Mouse (Mus musculus) lung, postnatal 0 days (tissue): ENCODE measurements around the gene Aldh4a1. TPM values are rescaled to one million over a fixed set of nuclear protein-coding genes. Genes with fewer than 3 reads are reported as not detected.

Experiments
- ATAC-seq: fragments of 200-750 bp; cut with Nextera tagmentation; 2 replicates; pipeline ENCODE4 v1.8.0; 2017; ENCODE audit warnings: moderate library complexity
- DNase-seq: peaks from one replicate; pipeline ENCODE4 v3.0.0-alpha.2; 2016; ENCODE audit warnings: low spot score
- H3K27ac ChIP-seq: fragments of 300-500 bp; sonication (generic); 2 replicates; pipeline ENCODE4 v1.5.1; 2014; ENCODE audit warnings: antibody characterized with exemption, mild to moderate bottlenecking, low read length, mixed read lengths
- H3K27me3 ChIP-seq: fragments of 300-500 bp; sonication (generic); replicated peaks from 2 replicates; pipeline ENCODE4 v1.6.1; 2014; ENCODE audit warnings: low read length, mixed read lengths; ENCODE audit not compliant: insufficient read depth
- H3K36me3 ChIP-seq: fragments of 300-500 bp; sonication (generic); 2 replicates; pipeline ENCODE4 v1.6.1; 2014; ENCODE audit warnings: low read length, mixed read lengths; ENCODE audit not compliant: insufficient read depth
- H3K4me1 ChIP-seq: fragments of 300-500 bp; sonication (generic); 2 replicates; pipeline ENCODE4 v1.6.1; 2014; ENCODE audit warnings: antibody characterized with exemption, low read depth, low read length, mixed read lengths; ENCODE audit not compliant: insufficient read depth
- H3K4me2 ChIP-seq: fragments of 300-500 bp; sonication (generic); replicated peaks from 2 replicates; pipeline ENCODE4 v1.6.1; 2014; ENCODE audit warnings: low read depth, mild to moderate bottlenecking, low read length, moderate library complexity, mixed read lengths
- H3K4me3 ChIP-seq: fragments of 300-500 bp; sonication (generic); 2 replicates; pipeline ENCODE4 v1.5.1; 2014; ENCODE audit warnings: low read depth, low read length
- H3K9ac ChIP-seq: fragments of 300-500 bp; sonication (generic); replicated peaks from 2 replicates; pipeline ENCODE4 v1.6.1; 2014; ENCODE audit warnings: low read depth, mild to moderate bottlenecking
- H3K9me3 ChIP-seq: fragments of 300-500 bp; sonication (generic); 2 replicates; pipeline ENCODE4 v1.6.1; 2016; ENCODE audit warnings: low read length, mixed read lengths
- CTCF ChIP-seq: IDR thresholded peaks from 2 replicates; pipeline ENCODE4 v1.5.1; 2016; ENCODE audit warnings: antibody characterized with exemption, mild to moderate bottlenecking
- EP300 ChIP-seq: IDR thresholded peaks from 2 replicates; pipeline ENCODE4 v1.6.1; 2016; ENCODE audit warnings: antibody characterized with exemption, mild to moderate bottlenecking, control low read depth
- WGBS: fragments of 180-500 bp; shearing (Covaris S2); extraction: QIAGEN DNeasy Blood & Tissue Kit; methylation state at CpG from one replicate; pipeline ENCODE4 v1.1.7; 2014; 5-methylcytosine and 5-hydroxymethylcytosine counted together
- polyA plus RNA-seq: library from polyadenylated mRNA; unstranded; fragments of >200 nt; fragmentation: Nextera tagmentation; extraction: Ambion mirVana; gene quantifications from 2 replicates; pipeline ENCODE4 v1.2.1, GENCODE M21; 2015

Aldh4a1 gene
- polyA plus RNA-seq, 1 experiment from 2014 or later: 13.4 TPM

- Histone ChIP-seq H3K27ac (no peak overlapping the region), H3K4me3 (no peak overlapping the region), H3K27me3 (no peaks in the 10 kb centered on the region), H3K4me1 (no peaks in the 10 kb centered on the region), H3K36me3 (no peaks in the 10 kb centered on the region), H3K4me2 (no peak overlapping the region), H3K9me3 (no peaks in the 10 kb centered on the region), H3K9ac (no peak overlapping the region)
- ATAC-seq (no peak), DNase-seq (no peak)
- WGBS: 73% methylated on average over 14 of the region's 14 CpGs
- TF ChIP-seq EP300 (no peak), CTCF (no peak)
Measured at GRCm38 (mm10) chr4:139661897-139662296, 39.2 kb downstream of the Aldh4a1 start.

GRCm38 (mm10) chr4:139667632-139668031 lies 45.0 kb downstream of the Aldh4a1 start:
- ATAC-seq: no peak
- Histone ChIP-seq H3K4me1 (no peaks in the 10 kb centered on the region), H3K9ac (no peak overlapping the region), H3K9me3 (no peaks in the 10 kb centered on the region), H3K4me3 (no peak overlapping the region), H3K4me2 (no peak overlapping the region), H3K27me3 (no peaks in the 10 kb centered on the region), H3K27ac (no peak overlapping the region), H3K36me3 (no peaks in the 10 kb centered on the region)
- no peak for TF ChIP-seq CTCF
- no peak for TF ChIP-seq EP300
- 53% methylated on average over 6 of the region's 6 CpGs for WGBS
- no peak for DNase-seq

GRCm38 (mm10) chr4:139669847-139670246 lies 47.2 kb downstream of the Aldh4a1 start:
- Histone ChIP-seq H3K27me3 (no peaks in the 10 kb centered on the region), H3K4me3 (no peak overlapping the region), H3K4me1 (no peaks in the 10 kb centered on the region), H3K4me2 (no peak overlapping the region), H3K27ac (no peak overlapping the region), H3K9me3 (no peaks in the 10 kb centered on the region), H3K9ac (no peak overlapping the region), H3K36me3 (no peaks in the 10 kb centered on the region)
- TF ChIP-seq EP300: no peak
- peak; percentile 95 for TF ChIP-seq CTCF
- ATAC-seq (peak; percentile 59), DNase-seq (peak; percentile 48)
- 14% methylated on average over 6 of the region's 6 CpGs for WGBS

- Histone ChIP-seq H3K4me2 (no peak overlapping the region), H3K27ac (no peak overlapping the region), H3K9me3 (no peaks in the 10 kb centered on the region), H3K4me3 (no peak overlapping the region), H3K36me3 (no peaks in the 10 kb centered on the region), H3K4me1 (no peaks in the 10 kb centered on the region), H3K27me3 (no peaks in the 10 kb centered on the region), H3K9ac (no peak overlapping the region)
- 50% methylated on average over 9 of the region's 9 CpGs for WGBS
- TF ChIP-seq CTCF (no peak), EP300 (no peak)
- ATAC-seq (no peak), DNase-seq (no peak)
Measured at GRCm38 (mm10) chr4:139675696-139676095, 53.0 kb downstream of the Aldh4a1 start.

- Histone ChIP-seq H3K4me3 (no peak overlapping the region), H3K36me3 (no peaks in the 10 kb centered on the region), H3K27me3 (no peaks in the 10 kb centered on the region), H3K9me3 (no peaks in the 10 kb centered on the region; the same call in 1 of the 2 replicates), H3K27ac (no peak overlapping the region), H3K9ac (no peak overlapping the region), H3K4me2 (no peak overlapping the region), H3K4me1 (no peaks in the 10 kb centered on the region)
- 73% methylated on average over 22 of the region's 22 CpGs for WGBS
- ATAC-seq (peak; percentile 28; the same call in 1 of the 2 replicates), DNase-seq (no peak)
- TF ChIP-seq CTCF (no peak), EP300 (no peak)
Measured at GRCm38 (mm10) chr4:139683728-139684638, 61.3 kb downstream of the Aldh4a1 start.

GRCm38 (mm10) chr4:139684639-139685017 lies 62.0 kb downstream of the Aldh4a1 start:
- 15% methylated on average over 3 of the region's 3 CpGs for WGBS
- no peak for TF ChIP-seq EP300
- TF ChIP-seq CTCF: peak; percentile 83
- H3K36me3 ChIP-seq: no peaks in the 10 kb centered on the region
- no peak overlapping the region for H3K4me2 ChIP-seq
- no peaks in the 10 kb centered on the region for H3K4me1 ChIP-seq
- H3K9ac ChIP-seq: no peak overlapping the region
- H3K9me3 ChIP-seq: no peaks in the 10 kb centered on the region; the same call in 1 of the 2 replicates
- H3K27ac ChIP-seq: no peak overlapping the region
- no peaks in the 10 kb centered on the region for H3K27me3 ChIP-seq
- no peak overlapping the region for H3K4me3 ChIP-seq
- DNase-seq (peak; percentile 36), ATAC-seq (no peak)
